Mouse (Mus musculus): ENCODE data around the gene Fam198a. TPM values are rescaled to one million over a fixed set of nuclear protein-coding genes. Genes with fewer than 3 reads are reported as not detected.

Gene Fam198a
- polyA plus RNA-seq, 1 experiment from 2014 or later: not detected

DNA sequence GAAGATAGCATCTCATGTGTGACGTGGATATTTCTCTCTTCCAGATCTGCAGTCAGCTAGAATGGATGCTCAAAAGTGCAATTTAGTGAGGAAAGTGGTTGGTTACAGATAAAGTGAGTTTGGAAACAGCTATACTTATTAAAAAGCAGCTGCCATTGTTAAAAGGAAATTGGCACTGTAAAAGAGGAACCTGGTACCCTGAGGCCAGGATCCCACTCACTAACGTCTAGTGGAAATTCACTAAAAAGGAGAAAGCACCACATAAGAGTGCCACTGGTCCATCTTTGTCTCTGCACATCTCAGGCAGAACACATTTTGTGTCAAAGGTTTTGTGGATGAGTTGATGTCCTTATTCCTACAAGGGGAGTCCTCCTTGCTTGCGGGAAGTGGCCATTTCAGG, 7.2 kb upstream of the Fam198a start:
- H3K4me3 ChIP-seq (ENCODE audit: inconsistent target): no peak overlapping the region
- H3K36me3 ChIP-seq (ENCODE audit: inconsistent target): no peaks in the 10 kb centered on the region
- no peak overlapping the region for H3K27ac ChIP-seq
- WGBS (ENCODE audit: missing documents): 56% methylated on average over 3 of the region's 3 CpGs
- no peaks in the 10 kb centered on the region for H3K79me2 ChIP-seq (ENCODE audit: inconsistent target)

DNA sequence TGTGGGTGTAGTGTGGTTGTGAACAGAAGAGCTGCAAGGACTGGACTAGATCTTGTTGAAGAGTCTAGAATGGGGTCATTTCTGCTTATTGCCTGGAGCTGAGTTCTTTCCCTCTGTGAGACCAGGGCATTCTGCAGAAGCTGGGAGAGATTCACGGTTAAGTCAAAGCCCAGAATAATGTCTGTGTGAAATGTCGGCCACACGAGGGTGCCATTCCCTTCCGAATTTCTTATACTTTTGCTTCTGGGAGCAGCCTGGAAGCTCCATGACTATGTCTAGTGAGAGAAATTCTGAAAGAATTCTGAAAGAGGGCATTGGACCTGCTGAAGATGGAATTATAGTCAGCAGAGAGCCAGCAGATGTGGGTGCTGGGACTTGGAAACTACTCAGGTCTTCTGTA, 3.0 kb upstream of the Fam198a start:
- Histone ChIP-seq H3K4me3 (ENCODE audit: inconsistent target) (no peak overlapping the region), H3K79me2 (ENCODE audit: inconsistent target) (no peaks in the 10 kb centered on the region), H3K27ac (no peak overlapping the region), H3K36me3 (ENCODE audit: inconsistent target) (no peaks in the 10 kb centered on the region)
- WGBS (ENCODE audit: missing documents): 3% methylated on average over 4 of the region's 4 CpGs

DNA sequence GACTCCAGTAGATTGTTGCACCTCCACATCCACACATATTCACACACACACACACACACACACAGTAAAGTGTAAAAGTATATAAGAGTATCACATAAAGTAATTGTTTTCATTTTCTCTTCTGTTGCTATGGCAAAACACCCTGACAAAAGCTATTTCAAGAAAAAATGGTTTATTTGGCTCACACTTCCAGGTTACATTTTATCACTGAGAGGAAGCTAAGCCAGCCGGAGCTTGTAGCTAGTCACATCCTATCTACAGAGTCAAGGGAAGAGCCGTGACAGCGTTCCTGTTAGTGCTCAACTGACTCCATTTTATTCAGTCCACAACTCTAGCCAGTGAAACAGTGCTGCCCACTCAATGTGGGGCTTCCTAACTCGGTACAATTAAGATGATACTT, 2.4 kb upstream of the Fam198a start:
- Histone ChIP-seq H3K79me2 (ENCODE audit: inconsistent target) (no peaks in the 10 kb centered on the region), H3K36me3 (ENCODE audit: inconsistent target) (no peaks in the 10 kb centered on the region), H3K4me3 (ENCODE audit: inconsistent target) (no peak overlapping the region), H3K27ac (no peak overlapping the region)
- WGBS (ENCODE audit: missing documents): 88% methylated on average over 4 of the region's 4 CpGs

DNA sequence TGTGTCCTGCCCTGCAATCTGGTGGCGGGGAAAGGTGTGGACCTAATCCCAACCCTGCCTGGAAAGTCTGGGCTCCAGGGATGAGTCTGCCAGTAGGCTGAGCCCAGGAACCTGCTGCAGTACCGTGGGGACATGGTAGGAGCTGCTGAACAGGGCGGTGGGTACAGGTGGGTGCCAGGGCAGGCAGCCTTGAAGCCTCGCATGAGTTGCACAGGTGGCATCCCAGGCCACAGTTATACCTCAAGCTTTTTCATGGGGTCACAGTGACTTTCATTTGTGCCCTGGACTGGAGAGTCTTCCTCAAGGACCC, 281 bp downstream of the Fam198a start:
- H3K36me3 ChIP-seq (ENCODE audit: inconsistent target): no peaks in the 10 kb centered on the region
- H3K79me2 ChIP-seq (ENCODE audit: inconsistent target): no peaks in the 10 kb centered on the region
- H3K4me3 ChIP-seq (ENCODE audit: inconsistent target): no peak overlapping the region
- 51% methylated on average over 4 of the region's 4 CpGs for WGBS (ENCODE audit: missing documents)
- H3K27ac ChIP-seq: no peak overlapping the region

DNA sequence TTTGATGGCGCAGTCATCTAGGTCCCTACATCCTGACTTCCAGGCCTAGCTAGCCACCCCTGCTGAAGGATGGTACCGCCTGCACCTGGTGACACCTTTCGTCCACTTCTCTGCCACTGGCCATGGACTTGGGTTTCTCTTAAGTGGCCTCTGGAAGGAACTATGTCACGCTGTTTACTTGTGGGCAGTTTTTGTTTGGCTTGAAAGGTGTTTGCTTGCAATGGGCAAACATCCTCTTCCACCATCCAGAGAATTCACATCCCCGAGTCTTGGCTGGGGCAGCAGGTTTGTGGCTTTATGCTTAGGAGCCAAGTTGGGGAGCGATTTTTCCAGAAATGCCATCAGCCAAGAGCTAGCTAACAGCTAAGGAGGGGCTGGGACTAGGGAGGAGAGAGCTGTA, 1.8 kb downstream of the Fam198a start:
- 87% methylated on average over 6 of the region's 6 CpGs for WGBS (ENCODE audit: missing documents)
- Histone ChIP-seq H3K79me2 (ENCODE audit: inconsistent target) (no peaks in the 10 kb centered on the region), H3K36me3 (ENCODE audit: inconsistent target) (no peaks in the 10 kb centered on the region)

DNA sequence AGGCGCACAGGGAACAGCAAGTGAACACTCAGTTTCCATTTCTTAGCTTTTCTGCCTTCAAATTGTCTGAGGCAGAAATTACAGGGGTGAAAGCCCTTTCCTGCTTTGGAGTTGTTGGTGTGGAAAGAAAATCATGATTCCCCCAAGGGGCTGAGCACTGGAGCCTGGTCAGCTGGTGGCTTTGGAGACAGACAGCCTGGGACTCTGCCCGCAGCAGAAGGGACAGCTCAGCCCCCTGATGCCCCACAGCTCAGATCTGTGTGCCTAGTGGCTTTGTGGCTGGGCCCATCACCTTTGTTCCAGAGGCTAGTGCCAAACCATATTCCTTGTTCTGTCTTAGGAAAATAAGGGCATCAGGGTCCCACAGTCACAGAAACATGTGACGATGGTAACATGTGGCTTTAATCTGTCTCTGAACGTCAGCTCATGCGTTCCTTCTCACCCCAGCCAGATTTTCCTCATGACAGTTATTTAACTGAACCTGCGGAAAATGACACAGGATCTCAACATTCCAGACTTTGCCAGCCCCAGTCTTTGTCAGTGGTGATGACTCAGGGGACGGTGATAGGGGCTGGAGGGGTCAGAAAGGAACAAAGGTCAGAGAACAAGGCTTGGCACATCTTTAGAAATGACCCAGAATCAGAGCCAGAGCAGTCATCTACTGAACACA, 9.3 kb downstream of the Fam198a start:
- Histone ChIP-seq H3K27ac (no peak overlapping the region), H3K79me2 (ENCODE audit: inconsistent target) (no peaks in the 10 kb centered on the region), H3K4me3 (ENCODE audit: inconsistent target) (no peak overlapping the region), H3K36me3 (ENCODE audit: inconsistent target) (no peaks in the 10 kb centered on the region)
- 94% methylated on average over 7 of the region's 7 CpGs for WGBS (ENCODE audit: missing documents)

More for the DNA sequence above, 1.8 kb downstream of the Fam198a start:
- no peak overlapping the region for H3K4me3 ChIP-seq (ENCODE audit: inconsistent target)
- H3K27ac ChIP-seq: no peak overlapping the region

DNA sequence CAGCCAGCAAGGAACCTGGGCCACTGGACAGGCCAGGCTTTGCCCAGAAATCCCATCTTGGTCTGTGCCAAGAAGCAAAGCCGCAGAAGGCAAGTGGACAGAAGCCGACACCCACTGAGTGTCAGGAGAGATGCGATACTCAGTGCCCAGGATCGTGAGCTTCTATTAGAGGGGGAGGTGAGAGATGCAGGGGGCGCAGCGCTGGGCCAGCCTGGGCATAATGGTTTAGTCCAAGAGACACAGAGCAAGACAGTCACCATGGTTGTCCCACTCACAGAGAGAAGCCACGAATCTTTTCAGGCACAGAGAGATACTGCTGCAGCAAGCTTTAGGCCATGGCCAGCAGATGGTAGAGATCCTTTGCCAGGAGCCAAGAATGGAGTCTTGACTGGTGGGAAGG, 14.2 kb downstream of the Fam198a start:
- Histone ChIP-seq H3K27ac (no peak overlapping the region), H3K4me3 (ENCODE audit: inconsistent target) (no peak overlapping the region), H3K36me3 (ENCODE audit: inconsistent target) (no peaks in the 10 kb centered on the region), H3K79me2 (ENCODE audit: inconsistent target) (no peaks in the 10 kb centered on the region)
- WGBS (ENCODE audit: missing documents): 90% methylated on average over 7 of the region's 7 CpGs

DNA sequence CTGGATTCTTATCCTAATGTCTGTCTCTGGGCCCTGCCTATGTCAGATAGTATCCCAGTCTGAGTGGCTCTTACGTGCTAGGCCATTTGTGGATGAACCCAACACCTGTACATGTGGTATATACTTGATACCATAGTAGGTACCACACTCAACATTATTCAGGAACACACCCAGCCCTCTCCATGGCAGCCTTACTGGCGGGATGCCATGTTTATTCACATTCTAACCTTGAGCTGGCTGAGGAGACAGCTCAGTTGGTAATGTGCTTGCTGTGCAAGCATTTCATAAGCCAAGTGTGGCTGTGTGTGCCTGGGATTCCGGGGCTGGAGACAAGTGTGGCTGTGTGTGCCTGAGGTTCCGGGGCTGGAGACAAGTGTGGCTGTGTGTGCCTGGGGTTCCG, 17.5 kb downstream of the Fam198a start:
- no peak overlapping the region for H3K4me3 ChIP-seq (ENCODE audit: inconsistent target)
- H3K79me2 ChIP-seq (ENCODE audit: inconsistent target): no peaks in the 10 kb centered on the region
- no peaks in the 10 kb centered on the region for H3K36me3 ChIP-seq (ENCODE audit: inconsistent target)
- no peak overlapping the region for H3K27ac ChIP-seq
- 91% methylated on average over 5 of the region's 5 CpGs for WGBS (ENCODE audit: missing documents)

DNA sequence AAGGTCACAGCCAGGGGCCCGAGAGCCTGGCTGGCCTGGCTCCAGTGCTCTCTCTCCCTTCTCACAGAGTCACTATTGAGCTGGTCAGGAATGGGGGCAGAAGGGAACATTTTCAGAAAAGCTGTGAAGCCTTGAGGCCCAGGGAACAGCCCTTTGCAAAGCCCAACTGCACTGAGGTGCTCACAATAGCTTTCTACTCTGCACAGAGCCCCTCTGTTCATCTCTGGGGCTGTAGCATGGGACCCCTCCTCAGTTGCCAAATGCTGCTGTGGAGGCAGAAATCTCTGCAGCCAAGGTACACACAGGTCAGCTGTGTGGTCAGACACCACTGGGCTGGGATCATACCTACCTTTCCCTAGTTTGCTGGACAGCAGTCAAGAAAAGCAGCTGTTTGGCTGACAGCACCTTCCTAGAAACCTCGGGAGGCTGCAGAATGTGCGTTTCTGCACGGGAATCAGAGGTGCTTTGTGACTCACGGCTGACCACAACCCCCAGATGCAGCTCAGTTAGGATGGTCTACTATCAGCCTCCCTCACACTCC, 19.1 kb downstream of the Fam198a start:
- Histone ChIP-seq H3K4me3 (ENCODE audit: inconsistent target) (no peak overlapping the region), H3K27ac (no peak overlapping the region), H3K36me3 (ENCODE audit: inconsistent target) (no peaks in the 10 kb centered on the region), H3K79me2 (ENCODE audit: inconsistent target) (no peaks in the 10 kb centered on the region)
- 32% methylated on average over 5 of the region's 5 CpGs for WGBS (ENCODE audit: missing documents)

DNA sequence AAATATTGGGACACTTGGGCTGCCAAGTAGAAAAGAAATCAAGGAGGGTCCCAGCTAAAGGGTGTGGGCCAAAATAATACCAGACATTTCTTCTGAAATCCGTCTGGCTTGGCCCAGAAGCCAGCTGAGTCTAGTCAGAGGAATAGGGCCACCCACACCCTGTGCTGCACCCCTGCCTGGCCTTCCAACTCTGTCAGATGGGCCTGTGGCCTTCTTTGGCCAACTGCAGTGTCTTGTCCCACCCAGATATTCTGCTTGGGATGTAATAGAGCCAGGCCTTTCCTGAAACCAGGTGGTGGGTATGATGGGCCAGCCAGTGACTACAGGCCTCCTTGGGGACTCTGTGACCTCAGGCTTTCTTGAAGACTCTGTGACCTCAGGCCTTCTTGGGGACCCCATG, 22.4 kb downstream of the Fam198a start:
- no peaks in the 10 kb centered on the region for H3K79me2 ChIP-seq (ENCODE audit: inconsistent target)
- no peak overlapping the region for H3K4me3 ChIP-seq (ENCODE audit: inconsistent target)
- H3K36me3 ChIP-seq (ENCODE audit: inconsistent target): no peaks in the 10 kb centered on the region
- H3K27ac ChIP-seq: no peak overlapping the region
- 90% methylated on average over 1 of the region's 1 CpGs for WGBS (ENCODE audit: missing documents)

DNA sequence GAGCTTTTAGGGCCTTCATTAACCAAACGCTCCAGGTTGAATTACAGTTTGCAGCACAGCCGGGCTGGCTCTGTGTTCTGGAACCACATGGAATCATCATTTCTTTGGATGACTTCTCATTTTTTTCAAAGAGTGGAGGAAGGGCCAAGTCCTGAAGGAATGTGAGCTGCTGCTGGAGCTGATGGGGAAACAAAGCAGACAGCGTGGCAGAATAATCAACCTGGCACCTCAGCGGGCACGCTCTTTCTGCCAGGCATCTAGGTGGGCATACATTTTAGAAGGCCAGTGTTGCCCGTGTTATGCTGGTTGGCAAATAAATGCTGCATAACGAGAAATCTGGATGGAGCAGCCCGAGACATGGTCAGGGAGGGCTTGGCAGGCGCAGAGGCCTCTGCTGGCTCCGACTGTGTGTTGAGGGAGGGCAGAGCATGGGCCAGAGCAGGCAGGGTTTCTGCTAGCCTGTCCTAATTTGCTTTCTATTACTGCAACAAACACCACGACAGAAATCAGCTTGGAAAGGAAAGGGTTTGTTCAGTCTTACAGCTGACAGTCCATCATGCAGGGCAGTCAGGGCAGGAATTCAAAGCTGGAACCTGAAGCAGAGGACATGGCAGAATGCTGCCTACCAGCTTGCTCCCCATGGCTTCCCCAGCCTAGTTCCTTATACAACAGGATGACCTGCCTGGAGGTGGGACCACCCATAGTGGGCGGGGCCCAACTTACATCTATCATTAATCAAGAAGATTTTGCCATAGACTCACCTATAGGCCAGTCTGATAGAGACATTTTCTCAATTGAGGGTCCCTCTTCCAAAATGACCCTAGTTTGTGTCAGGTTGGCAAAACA, 23.6 kb downstream of the Fam198a start:
- Histone ChIP-seq H3K27ac (no peak overlapping the region), H3K36me3 (ENCODE audit: inconsistent target) (no peaks in the 10 kb centered on the region), H3K79me2 (ENCODE audit: inconsistent target) (no peaks in the 10 kb centered on the region), H3K4me3 (ENCODE audit: inconsistent target) (no peak overlapping the region)
- WGBS (ENCODE audit: missing documents): 92% methylated on average over 12 of the region's 12 CpGs

DNA sequence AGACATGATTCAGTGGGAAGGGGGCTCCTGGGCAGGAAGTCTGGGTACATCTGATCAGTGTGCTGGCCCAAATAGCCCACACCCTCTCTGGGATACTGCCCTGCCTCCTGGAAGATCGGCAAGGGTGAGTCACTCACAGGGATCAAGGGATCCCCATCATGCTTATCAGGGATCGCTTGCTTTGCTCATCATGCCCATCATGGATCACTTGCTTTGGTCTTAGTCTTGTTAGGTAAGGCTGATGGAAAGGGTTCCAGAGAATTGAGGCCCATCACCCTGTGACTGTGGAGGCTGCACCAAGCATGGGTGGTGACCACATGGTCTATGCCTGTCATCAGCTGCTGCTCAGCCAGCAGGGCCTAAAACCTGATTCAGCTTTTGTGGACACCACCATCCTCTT, 24.5 kb downstream of the Fam198a start:
- no peak overlapping the region for H3K27ac ChIP-seq
- no peak overlapping the region for H3K4me3 ChIP-seq (ENCODE audit: inconsistent target)
- 93% methylated on average over 2 of the region's 2 CpGs for WGBS (ENCODE audit: missing documents)
- no peaks in the 10 kb centered on the region for H3K36me3 ChIP-seq (ENCODE audit: inconsistent target)
- no peaks in the 10 kb centered on the region for H3K79me2 ChIP-seq (ENCODE audit: inconsistent target)

DNA sequence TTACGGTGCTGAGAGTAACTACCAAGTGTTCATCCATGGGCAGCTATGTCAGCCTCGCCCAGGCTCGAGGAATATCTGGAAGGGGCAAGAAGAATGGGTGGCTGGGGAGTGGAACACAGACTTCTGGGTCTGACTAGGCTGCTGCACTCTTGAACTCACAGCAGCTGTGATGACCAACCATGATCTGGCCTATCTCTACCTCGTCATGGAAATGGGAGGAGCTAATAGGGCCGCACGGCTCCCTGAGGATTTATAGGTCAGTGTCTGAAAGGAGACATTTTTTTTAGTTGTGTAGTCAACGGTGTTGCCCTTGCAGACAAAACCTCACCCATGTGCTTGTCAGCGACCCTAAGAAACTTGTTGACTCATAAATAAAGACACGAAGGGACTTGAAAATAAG, 30.3 kb downstream of the Fam198a start:
- 92% methylated on average over 9 of the region's 9 CpGs for WGBS (ENCODE audit: missing documents)
- H3K4me3 ChIP-seq (ENCODE audit: inconsistent target): no peak overlapping the region
- H3K27ac ChIP-seq: no peak overlapping the region
- no peaks in the 10 kb centered on the region for H3K79me2 ChIP-seq (ENCODE audit: inconsistent target)
- H3K36me3 ChIP-seq (ENCODE audit: inconsistent target): no peaks in the 10 kb centered on the region

DNA sequence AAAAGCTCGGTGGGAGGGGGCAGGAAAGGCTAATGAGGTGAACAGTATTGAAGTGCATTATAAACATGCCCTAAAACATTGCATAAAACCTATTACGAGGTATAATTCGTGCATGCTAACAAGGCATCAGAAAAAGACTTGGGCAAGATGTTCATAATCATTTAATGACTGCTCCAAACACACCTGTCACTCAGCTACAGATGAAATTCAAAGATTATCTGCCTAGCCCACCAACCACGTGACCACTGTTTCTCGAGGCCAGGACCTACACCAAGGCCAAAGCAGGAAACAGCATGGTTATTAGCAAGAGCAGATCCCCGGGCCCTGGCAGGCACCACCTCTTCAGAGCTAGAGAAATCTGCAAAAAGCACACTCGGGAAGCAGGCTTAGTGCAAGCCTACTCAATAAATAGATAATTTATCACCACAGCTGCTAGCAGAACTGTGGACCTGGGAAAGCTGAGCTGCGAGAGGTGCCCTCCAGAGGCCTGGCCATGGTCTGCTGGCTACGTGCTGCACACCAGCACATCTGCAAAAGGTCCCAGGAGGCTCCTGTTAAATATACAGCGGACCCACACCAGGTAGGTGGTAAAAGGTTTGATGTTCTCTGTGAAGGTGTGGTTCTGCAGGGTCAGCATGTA, 30.8 kb downstream of the Fam198a start:
- H3K4me3 ChIP-seq (ENCODE audit: inconsistent target): no peak overlapping the region
- H3K79me2 ChIP-seq (ENCODE audit: inconsistent target): no peaks in the 10 kb centered on the region
- no peak overlapping the region for H3K27ac ChIP-seq
- no peaks in the 10 kb centered on the region for H3K36me3 ChIP-seq (ENCODE audit: inconsistent target)
- 74% methylated on average over 10 of the region's 10 CpGs for WGBS (ENCODE audit: missing documents)

DNA sequence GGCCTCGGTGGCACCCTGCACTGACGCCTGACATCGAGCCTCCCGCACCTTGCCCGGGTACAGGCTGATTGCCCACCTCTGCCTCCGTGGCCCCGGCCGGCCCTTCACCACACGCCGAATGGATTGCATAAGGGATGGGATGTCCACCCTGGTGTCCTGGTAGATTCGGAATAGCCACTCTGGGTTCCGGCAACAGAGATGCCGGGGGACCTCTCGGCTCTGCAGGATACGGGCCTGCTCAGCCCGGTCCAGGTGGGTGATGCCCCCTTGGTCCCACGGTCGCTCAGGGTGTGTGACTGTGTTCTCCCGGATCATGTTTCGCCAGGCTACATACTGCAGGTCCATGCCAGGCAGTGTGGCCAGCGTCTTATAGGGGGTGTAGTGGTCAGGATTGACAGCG, 31.4 kb downstream of the Fam198a start:
- no peak overlapping the region for H3K27ac ChIP-seq
- no peaks in the 10 kb centered on the region for H3K79me2 ChIP-seq (ENCODE audit: inconsistent target)
- H3K36me3 ChIP-seq (ENCODE audit: inconsistent target): no peaks in the 10 kb centered on the region
- no peak overlapping the region for H3K4me3 ChIP-seq (ENCODE audit: inconsistent target)
- 95% methylated on average over 22 of the region's 22 CpGs for WGBS (ENCODE audit: missing documents)

Data from macrophage (primary cell).